Mouse (Mus musculus) c-Kit-negative CD71-positive TER-119-positive erythroid progenitor cells, embryonic 14.5 days (primary cell): ENCODE data around the gene Abat.

Source experiments
- DNase-seq: peaks from one replicate; pipeline ENCODE4 v3.0.0-alpha.2; 2013; ENCODE audit warnings: low read depth, low spot score

Abat gene

GRCm38 (mm10) chr16:8631428-8631827 lies 118.2 kb downstream of the Abat start:
- no peak for DNase-seq

GRCm38 (mm10) chr16:8636867-8637216 lies 123.6 kb downstream of the Abat start:
- no peak for DNase-seq

GRCm38 (mm10) chr16:8637217-8638051 lies 124.2 kb downstream of the Abat start, which contains the start of the genes Pmm2 and Tmem186:
TSS of gene Pmm2 (plus strand) at chr16:8637674.
TSS of gene Tmem186 (minus strand) at chr16:8637712.
- peak; percentile 78 for DNase-seq

GRCm38 (mm10) chr16:8638131-8638530 lies 124.9 kb downstream of the Abat start:
- no peak for DNase-seq

DNA sequence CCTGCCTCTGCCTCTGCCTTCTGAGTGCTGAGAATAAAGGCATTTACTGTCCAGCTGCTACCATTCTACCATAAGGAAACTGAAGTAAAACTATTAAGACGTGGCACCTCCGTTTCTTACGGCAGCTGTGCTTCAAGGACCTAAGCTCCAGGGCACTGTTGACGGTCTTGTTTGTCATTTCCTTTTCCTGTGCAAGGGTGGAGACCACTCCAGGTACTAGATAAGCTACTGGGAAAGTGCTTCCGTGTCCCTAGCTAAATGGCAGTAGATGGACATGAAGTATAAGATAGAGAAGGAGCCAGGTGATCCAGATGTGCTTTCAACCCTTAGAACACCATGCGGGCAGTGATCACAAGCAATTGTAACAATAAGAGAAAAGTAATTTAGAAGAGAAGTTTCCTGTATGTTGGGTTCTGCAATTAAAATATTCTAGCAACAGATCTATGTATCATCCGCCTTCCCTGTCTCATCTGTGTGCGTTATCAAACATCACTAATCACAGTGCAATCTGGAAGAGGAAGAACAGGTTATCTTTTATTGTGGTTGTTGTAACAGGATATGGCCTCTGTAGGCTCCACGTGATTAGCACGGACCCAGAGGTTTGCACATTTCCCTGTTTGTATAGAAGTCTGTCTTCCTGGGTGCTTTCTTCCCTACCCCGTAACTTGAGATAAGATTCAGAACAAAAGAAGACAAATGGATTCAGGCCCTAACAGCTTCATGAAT lies 126.4 kb downstream of the Abat start:
- no peak for DNase-seq

DNA sequence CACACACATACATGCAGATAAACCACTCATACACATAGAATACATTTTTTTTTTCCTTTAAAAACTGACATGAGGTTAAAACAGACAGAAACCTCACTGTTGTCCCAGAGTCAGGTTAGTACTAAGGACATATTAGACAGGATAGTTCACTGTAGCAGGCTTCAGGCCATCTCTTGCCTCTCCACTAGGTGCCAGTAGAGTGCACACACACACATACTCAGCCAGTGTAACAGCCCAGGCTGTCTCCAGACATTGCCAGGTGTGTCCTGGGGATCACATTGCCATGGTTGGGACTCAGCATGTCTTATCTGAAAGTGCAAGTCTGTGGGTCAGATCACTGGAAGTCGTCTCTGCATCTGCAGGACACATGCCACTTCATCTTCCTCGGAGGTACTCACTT lies 130.6 kb downstream of the Abat start:
- peak; percentile 40 for DNase-seq

DNA sequence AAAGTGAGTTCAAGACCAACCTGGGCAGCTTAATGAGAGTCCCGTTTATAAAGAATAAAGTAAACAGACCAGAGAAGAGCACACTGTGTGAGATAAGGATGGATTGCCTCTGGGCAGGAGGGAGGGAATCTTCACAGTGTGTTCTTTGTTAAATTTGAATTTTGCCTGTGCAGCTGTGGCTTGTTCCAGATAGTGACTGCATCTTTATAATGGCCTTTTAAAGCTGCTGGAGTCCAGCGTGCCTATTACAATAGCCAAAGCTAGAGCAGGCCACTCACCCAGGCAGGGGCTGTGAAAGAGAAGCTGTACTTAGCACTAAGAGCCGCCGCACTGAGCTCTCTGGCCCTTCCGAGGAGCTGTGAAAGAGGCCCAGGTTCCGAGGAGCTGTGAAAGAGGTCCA lies 132.3 kb downstream of the Abat start:
- no peak for DNase-seq

DNA sequence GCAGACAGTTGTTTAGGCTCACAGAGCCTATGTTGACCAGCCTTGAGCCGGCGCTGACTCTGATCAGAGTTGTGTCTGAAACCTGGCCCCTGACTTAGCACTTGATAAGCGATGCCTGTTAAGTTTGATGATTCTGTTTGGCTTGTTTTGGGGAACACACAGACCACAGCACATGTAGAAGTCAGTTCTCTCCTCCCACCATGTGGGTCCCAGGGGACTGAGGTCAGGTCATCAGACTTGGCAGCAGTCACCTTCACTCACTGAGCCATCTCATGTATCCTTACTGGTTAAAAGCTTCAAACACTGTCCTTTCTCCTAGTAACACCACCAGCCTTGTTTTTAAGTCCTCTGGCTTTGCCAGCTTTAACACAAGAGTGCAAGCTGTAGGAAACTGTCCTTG lies 136.8 kb downstream of the Abat start:
- no peak for DNase-seq

DNA sequence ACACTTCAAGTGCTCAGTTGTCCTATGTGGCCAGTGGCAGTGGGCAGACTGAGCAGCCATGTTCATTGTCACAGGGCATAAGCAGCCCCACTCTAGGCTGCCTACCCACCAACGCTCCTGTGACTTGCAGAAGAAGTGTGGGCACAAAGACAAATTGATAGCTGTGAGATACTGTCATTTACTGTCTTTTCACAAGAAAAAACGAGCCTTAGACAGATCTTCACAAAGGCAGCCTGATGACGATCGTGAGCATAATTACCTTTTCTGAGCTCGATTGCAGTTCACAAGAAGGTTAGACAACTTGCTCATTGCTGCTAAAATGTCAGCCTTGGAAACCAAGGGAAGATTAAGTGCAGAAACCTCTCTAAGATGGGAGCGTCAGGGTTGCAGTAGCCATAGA lies 141.9 kb downstream of the Abat start:
- DNase-seq: no peak

GRCm38 (mm10) chr16:8655599-8655998 lies 142.4 kb downstream of the Abat start:
- DNase-seq: no peak

DNA sequence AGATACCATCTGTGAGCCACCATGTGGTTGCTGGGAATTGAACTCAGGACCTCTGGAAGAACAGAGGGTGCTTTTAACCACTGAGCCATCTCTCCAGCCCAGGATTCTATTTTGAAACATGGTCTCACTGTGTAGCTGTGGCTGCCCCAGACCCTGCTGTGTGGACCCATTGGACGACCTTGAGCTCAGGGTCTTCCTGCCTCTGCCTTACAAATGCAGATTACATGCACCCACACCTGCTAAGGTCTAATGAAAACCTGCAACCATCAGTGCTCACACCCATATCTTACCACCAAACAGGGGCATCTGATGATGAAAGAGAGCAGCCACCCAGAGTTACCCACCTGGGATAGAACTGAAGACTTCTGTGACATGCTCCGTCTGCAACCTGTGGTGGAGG lies 143.0 kb downstream of the Abat start:
- DNase-seq: no peak

- no peak for DNase-seq
Measured at GRCm38 (mm10) chr16:8658349-8658748, 145.1 kb downstream of the Abat start.

DNA sequence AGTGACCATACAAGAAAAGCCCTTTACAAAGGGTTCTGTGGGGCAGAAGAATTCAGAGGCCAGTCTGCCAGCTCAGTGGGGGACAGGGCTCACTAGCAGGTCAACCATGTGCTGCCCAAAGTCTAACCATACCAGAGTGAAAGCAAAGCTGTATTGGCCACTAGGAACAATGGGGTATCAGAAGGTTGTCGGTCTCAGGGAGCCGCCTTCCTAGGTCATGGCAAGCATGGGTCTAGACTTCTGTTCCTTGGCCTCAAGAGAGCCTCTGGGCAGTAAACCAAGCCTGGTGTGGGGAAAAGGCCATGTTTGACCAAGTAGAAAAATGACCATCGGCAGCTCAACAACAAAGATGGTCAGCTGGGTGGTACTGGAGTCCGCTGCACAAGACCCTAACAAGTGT lies 145.5 kb downstream of the Abat start:
- DNase-seq: no peak

- DNase-seq: no peak
Measured at GRCm38 (mm10) chr16:8663022-8663421, 149.8 kb downstream of the Abat start.

DNA sequence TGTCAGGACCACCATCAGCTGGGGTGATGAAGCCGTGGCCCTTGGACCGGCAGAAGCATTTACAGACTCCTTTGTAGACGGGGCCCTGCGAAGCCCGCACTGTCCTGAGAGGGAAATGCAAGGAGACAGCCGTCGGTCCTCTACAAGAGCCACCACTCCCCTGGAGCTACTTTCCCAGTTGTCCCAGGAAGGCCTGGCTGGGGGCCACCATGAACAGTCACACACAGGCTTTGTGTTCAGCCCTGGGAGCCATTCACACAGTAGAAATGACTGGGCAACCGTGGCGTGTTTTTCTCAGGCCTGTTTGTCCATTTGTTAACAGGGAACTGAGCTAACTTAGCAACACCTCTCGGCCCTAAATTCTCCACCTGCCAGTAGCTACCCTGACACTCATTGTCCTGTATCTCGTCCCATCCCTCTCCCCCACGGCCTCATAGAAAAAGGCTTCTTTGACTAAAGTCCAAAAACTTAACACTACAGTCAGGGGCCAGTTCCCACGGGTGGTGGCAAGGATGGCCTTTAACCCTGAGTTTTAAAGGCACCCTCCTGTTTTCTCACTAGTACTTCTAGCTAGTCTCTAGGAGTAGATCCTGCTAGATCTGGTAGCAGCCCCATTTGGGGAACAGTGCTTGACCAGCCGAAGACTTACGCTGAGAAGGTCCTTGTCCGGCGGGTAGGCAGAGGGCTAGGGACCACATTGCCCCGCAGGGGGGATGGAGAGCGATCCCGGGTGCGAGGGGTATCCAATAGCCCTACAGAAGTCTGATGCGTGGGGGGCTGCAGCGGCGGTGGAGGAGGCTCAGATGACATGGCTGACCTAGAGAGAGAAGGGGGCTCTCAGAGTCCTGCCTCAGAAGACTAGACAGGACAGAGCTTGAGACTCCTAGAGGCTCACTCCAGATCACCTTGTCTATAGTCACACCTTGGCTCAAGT lies 150.6 kb downstream of the Abat start:
- no peak for DNase-seq

DNA sequence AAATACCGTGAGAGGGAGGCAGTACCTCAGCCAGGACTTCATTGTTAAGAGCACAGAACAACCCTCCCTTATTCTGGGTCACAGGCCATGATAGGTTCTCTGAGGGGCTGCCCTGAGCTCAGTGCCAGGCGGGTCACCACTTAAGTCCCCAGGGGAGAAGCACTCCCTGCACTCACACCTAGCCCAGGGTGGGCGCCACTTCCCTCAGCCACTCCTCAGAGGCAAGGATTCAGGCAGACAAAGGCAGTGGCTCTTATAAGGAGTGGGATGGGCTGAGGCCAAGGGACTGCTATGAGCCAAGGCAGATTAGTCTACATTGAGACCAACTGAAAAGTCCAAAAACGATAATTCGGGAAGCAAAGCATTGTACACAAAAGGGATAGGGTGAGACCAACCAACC lies 152.1 kb downstream of the Abat start:
- DNase-seq: no peak

GRCm38 (mm10) chr16:8666452-8666851 lies 153.2 kb downstream of the Abat start:
- no peak for DNase-seq

GRCm38 (mm10) chr16:8667261-8667660 lies 154.0 kb downstream of the Abat start:
- DNase-seq: no peak

- DNase-seq: no peak
Measured at GRCm38 (mm10) chr16:8667814-8668213, 154.6 kb downstream of the Abat start.

DNA sequence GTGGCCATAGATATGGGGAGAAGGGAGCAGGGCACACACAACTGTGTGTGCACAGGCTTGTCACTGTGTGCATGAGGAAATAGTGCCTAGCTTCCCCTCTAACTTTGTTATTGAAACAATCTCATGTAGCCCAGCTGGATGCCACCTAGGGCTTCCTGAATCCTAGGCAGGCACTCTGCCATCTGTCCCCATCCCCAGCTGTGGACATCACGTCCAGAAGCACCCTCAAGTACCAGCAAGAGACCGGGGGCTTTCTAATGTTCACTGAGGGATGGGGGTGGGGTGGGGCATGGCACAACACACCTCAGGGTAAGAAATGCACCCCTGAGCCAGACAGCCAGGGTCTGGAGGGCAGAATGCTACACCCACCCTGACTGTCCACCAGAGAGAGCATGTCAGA lies 155.2 kb downstream of the Abat start:
- DNase-seq: no peak

DNA sequence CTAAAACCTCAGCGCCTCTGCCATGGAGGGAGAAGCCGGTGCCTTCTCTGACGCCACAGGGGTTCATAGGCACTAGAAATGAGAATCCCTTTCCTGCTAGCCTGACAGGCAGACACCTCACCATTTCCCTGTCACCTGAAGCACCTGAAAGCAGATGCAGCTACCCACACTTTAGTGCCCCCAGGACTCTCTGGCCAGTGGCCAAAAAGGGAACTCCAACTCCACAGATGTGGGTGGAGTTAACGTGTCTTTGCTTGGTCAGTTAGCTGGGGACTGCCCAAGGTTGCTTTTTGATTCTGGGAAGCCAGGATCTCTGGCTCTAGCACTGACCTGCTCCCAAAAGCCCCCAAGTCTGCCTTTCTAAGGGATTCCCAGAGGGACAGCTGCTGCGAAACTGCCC lies 156.2 kb downstream of the Abat start:
- no peak for DNase-seq
